Comparison of ENCODE assay signal across 8 mouse cellular contexts in the genomic region with DNA sequence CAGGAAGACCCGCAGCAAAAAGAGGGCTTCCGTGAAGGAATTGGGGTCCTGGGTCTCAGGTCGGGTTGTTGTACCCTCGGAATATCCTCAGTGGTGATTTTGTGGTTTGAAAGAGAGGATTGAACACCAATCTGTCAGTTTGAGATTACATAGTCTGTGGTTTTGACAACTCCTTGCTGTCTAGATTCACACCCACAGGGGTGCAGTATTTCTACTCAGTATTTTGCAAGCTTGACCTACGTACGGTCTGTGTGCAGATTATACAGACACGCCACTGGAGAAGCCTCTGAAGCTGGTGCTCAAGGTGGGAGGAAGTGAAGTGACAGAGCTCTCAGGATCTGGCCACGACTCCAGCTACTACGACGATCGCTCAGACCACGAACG. TPM values are rescaled to one million over a fixed set of nuclear protein-coding genes. Genes with fewer than 3 reads are reported as not detected.
DNase-seq lines count a peak whose midpoint lies in the region; ATAC-seq and TF ChIP-seq lines count a peak whose summit lies in the region.

No protein-coding gene starts in this region.

- peak overlapping the region; percentile 95 for H3K4me3 ChIP-seq in heart, adult 2 months
- H3K4me3 ChIP-seq in limb, embryonic 14.5 days (replicated peaks; ENCODE audit: low read length) = peak overlapping the region; percentile 68

- H3K4me1 ChIP-seq in heart, adult 2 months (ENCODE audit: control insufficient read depth, insufficient read depth, low read length) = peaks cover 4% of the 10 kb centered on the region
- H3K4me1 ChIP-seq in limb, embryonic 14.5 days (ENCODE audit: control insufficient read depth, insufficient read depth, low read length) = peaks cover 5% of the 10 kb centered on the region

- intact Hi-C loops in heart, adult 2 months (cut with DNase I) = no loop called here
- intact Hi-C loops in heart, postnatal 14 days (cut with DNase I) = no loop called here

- H3K4me2 ChIP-seq in limb, embryonic 14.5 days (replicated peaks; ENCODE audit: low read depth, low read length, severe bottlenecking) = peak overlapping the region; percentile 64

- H3K79me2 ChIP-seq in heart, adult 2 months (replicated peaks; ENCODE audit: control insufficient read depth, insufficient read depth, low read length) = no peaks in the 10 kb centered on the region

- 26% methylated on average over 13 of the region's 13 CpGs for WGBS in heart, adult 2 months
- WGBS in limb, embryonic 14.5 days = 44% methylated on average over 13 of the region's 13 CpGs

- no peak for DNase-seq in heart, adult 2 months
- DNase-seq in heart, postnatal 14 days = no peak
- DNase-seq in limb, embryonic 14.5 days (ENCODE audit: low spot score) = no peak
- DNase-seq in layer of hippocampus, adult 18-20 months (ENCODE audit: low spot score in 2 of 2) = no peak
- no peak for DNase-seq in adrenal gland, postnatal 36 days

- H3K36me3 ChIP-seq in heart, adult 2 months (ENCODE audit: control insufficient read depth, insufficient read depth, low read length) = no peaks in the 10 kb centered on the region
- peaks cover 36% of the 10 kb centered on the region for H3K36me3 ChIP-seq in limb, embryonic 14.5 days (ENCODE audit: control insufficient read depth, insufficient read depth, low read length)

- ATAC-seq in CD4-positive, CD25-positive, alpha-beta regulatory T cell, adult 4 months = peak; percentile 24
- peak; percentile 27; the same call in 1 of the 2 replicates for ATAC-seq in erythroblast, adult 5-6 weeks (replicated peaks; ENCODE audit: low FRiP score, poor library complexity, severe bottlenecking)
- ATAC-seq in limb, embryonic 14.5 days (ENCODE audit: low FRiP score, low read depth) = no peak
- ATAC-seq in neutrophil, adult 5-6 weeks (ENCODE audit: extremely low read depth, insufficient number of reproducible peaks, low FRiP score, poor library complexity, severe bottlenecking) = peak; percentile 13; the same call in 1 of the 2 replicates

- no peak for TF ChIP-seq POLR2A in heart, adult 2 months (IDR thresholded peaks at IDR 0.05; ENCODE audit: insufficient read depth, low read depth, low read length)
- TF ChIP-seq POLR2A in limb, embryonic 14.5 days (IDR thresholded peaks at IDR 0.05; ENCODE audit: borderline replicate concordance, extremely low read depth, insufficient read depth, insufficient read length) = no peak

- no peak for TF ChIP-seq EP300 in heart, adult 2 months (IDR thresholded peaks at IDR 0.05; ENCODE audit: insufficient read depth, low read depth, low read length)

- H3K27ac ChIP-seq in heart, adult 2 months = peak overlapping the region; percentile 89
- peak overlapping the region; percentile 75 for H3K27ac ChIP-seq in limb, embryonic 14.5 days (replicated peaks; ENCODE audit: low read depth, low read length)

- peak overlapping the region; percentile 84 for H3K9ac ChIP-seq in heart, adult 2 months (ENCODE audit: low read depth, low read length)
- peak overlapping the region; percentile 63 for H3K9ac ChIP-seq in limb, embryonic 14.5 days (ENCODE audit: low read depth, low read length, severe bottlenecking)

- TF ChIP-seq CTCF in heart, adult 2 months (IDR thresholded peaks at IDR 0.05) = no peak

- no peaks in the 10 kb centered on the region for H3K9me3 ChIP-seq in limb, embryonic 14.5 days (ENCODE audit: control insufficient read depth, low read length)

- no peaks in the 10 kb centered on the region for H3K27me3 ChIP-seq in heart, adult 2 months (ENCODE audit: control insufficient read depth, insufficient read depth, low read length)
- H3K27me3 ChIP-seq in limb, embryonic 14.5 days (ENCODE audit: control insufficient read depth, insufficient read depth, low read length) = no peaks in the 10 kb centered on the region

RNA-seq across cellular contexts. Expression of gene Brd9, which starts 0.6 kb away (rescaled TPM):
- 10 to 100 TPM; 20.3 to 21.3 TPM for total RNA-seq in heart, adult 2 months (2021)
- 25.7 and 38.8 TPM in 2 replicates for polyA plus RNA-seq in heart, adult 2 months (2012; rRNA removed)
- total RNA-seq in heart, postnatal 14 days (2021) = 10 to 100 TPM; 23.3 to 24.8 TPM
- polyA plus RNA-seq in CD4-positive, CD25-positive, alpha-beta regulatory T cell, adult 4 months (2017; shearing (Covaris generic)) = 10 to 100 TPM; 61.9 to 72.2 TPM
- 12.3 and 17.1 TPM in 2 replicates for total RNA-seq in erythroblast, adult 5-6 weeks (2015; ENCODE audit: low replicate concordance)
- total RNA-seq in erythroblast, adult 5-6 weeks (2017; ENCODE audit: low replicate concordance) = 32.5 and 37.6 TPM in 2 replicates
- 85.7 and 87.2 TPM in 2 replicates for polyA plus RNA-seq in limb, embryonic 14.5 days (2012; rRNA removed)
- polyA plus RNA-seq in limb, embryonic 14.5 days (2014; fragmentation: Nextera tagmentation; extraction: Ambion mirVana) = 48.4 and 55.9 TPM in 2 replicates
- total RNA-seq in neutrophil, adult 5-6 weeks (2017) = 120 and 136 TPM in 2 replicates
- 100 to 1,000 TPM in 1 of 2 experiments, 10 to 100 TPM in 1; 99.3 to 106 TPM for total RNA-seq in layer of hippocampus, adult 18-20 months (2021)
- total RNA-seq in adrenal gland, postnatal 36 days (2021) = 10 to 100 TPM; 30.9 to 31.7 TPM

RNA-seq across cellular contexts. Expression of gene Trip13, which starts 0.6 kb away (rescaled TPM):
- under 1 TPM; 0.14 to 0.21 TPM for total RNA-seq in heart, adult 2 months (2021)
- 0.20 and 0.27 TPM in 2 replicates for polyA plus RNA-seq in heart, adult 2 months (2012; rRNA removed)
- total RNA-seq in heart, postnatal 14 days (2021) = 1 to 10 TPM in 1 of 2 experiments, under 1 TPM in 1; 0.62 to 1.4 TPM
- polyA plus RNA-seq in CD4-positive, CD25-positive, alpha-beta regulatory T cell, adult 4 months (2017; shearing (Covaris generic)) = 1 to 10 TPM; 1.2 to 2.0 TPM
- 6.1 and 6.5 TPM in 2 replicates for total RNA-seq in erythroblast, adult 5-6 weeks (2015; ENCODE audit: low replicate concordance)
- 11.7 and 14.9 TPM in 2 replicates for total RNA-seq in erythroblast, adult 5-6 weeks (2017; ENCODE audit: low replicate concordance)
- 16.1 and 20.6 TPM in 2 replicates for polyA plus RNA-seq in limb, embryonic 14.5 days (2012; rRNA removed)
- 36.0 and 37.3 TPM in 2 replicates for polyA plus RNA-seq in limb, embryonic 14.5 days (2014; fragmentation: Nextera tagmentation; extraction: Ambion mirVana)
- 1.4 and 3.1 TPM in 2 replicates for total RNA-seq in neutrophil, adult 5-6 weeks (2017)
- total RNA-seq in layer of hippocampus, adult 18-20 months (2021) = under 1 TPM; 0.48 to 0.87 TPM
- total RNA-seq in adrenal gland, postnatal 36 days (2021) = 1 to 10 TPM; 1.7 to 1.9 TPM

RNA-seq across cellular contexts. Expression of gene Zdhhc11, which starts 25.5 kb away (rescaled TPM):
- total RNA-seq in heart, adult 2 months (2021) = not detected
- not detected in 2 replicates for polyA plus RNA-seq in heart, adult 2 months (2012; rRNA removed)
- total RNA-seq in heart, postnatal 14 days (2021) = not detected
- not detected for polyA plus RNA-seq in CD4-positive, CD25-positive, alpha-beta regulatory T cell, adult 4 months (2017; shearing (Covaris generic))
- not detected in 2 replicates for total RNA-seq in erythroblast, adult 5-6 weeks (2015; ENCODE audit: low replicate concordance)
- not detected in 2 replicates for total RNA-seq in erythroblast, adult 5-6 weeks (2017; ENCODE audit: low replicate concordance)
- polyA plus RNA-seq in limb, embryonic 14.5 days (2012; rRNA removed) = not detected in 2 replicates
- polyA plus RNA-seq in limb, embryonic 14.5 days (2014; fragmentation: Nextera tagmentation; extraction: Ambion mirVana) = not detected in 2 replicates
- not detected in 2 replicates for total RNA-seq in neutrophil, adult 5-6 weeks (2017)
- total RNA-seq in layer of hippocampus, adult 18-20 months (2021) = not detected
- total RNA-seq in adrenal gland, postnatal 36 days (2021) = not detected
